Mouse (Mus musculus) hindbrain, embryonic 14.5 days (tissue): Measurements from ENCODE around the gene Astn2. TPM values are rescaled to one million over a fixed set of nuclear protein-coding genes. Genes with fewer than 3 reads are reported as not detected.
A peak's percentile ranks its signal among the peaks of the same experiment; 100 is the strongest.

ENCODE experiments used
- ATAC-seq: fragments of 200-750 bp; cut with Nextera tagmentation; 2 replicates; pipeline ENCODE4 v1.8.0; 2017; ENCODE audit warnings: moderate number of reproducible peaks, mild to moderate bottlenecking, moderate TSS enrichment, moderate library complexity; ENCODE audit not compliant: low FRiP score
- DNase-seq: peaks from one replicate; pipeline ENCODE4 v3.0.0-alpha.2; 2015; ENCODE audit warnings: low spot score
- H3K27ac ChIP-seq: fragments of 300-500 bp; sonication (generic); 2 replicates; pipeline ENCODE4 v1.5.1; 2014; ENCODE audit warnings: mild to moderate bottlenecking, moderate library complexity
- H3K27me3 ChIP-seq: fragments of 300-500 bp; sonication (generic); 2 replicates; pipeline ENCODE4 v1.6.1; 2014; ENCODE audit warnings: mild to moderate bottlenecking, low read length, mixed read lengths; ENCODE audit not compliant: control insufficient read depth, insufficient read depth
- H3K36me3 ChIP-seq: fragments of 300-500 bp; sonication (generic); replicated peaks from 2 replicates; pipeline ENCODE4 v1.6.1; 2014; ENCODE audit not compliant: control insufficient read depth, insufficient read depth
- H3K4me1 ChIP-seq: fragments of 300-500 bp; sonication (generic); replicated peaks from 2 replicates; pipeline ENCODE4 v1.6.1; 2014; ENCODE audit warnings: antibody characterized with exemption, low read length, mixed read lengths; ENCODE audit not compliant: control insufficient read depth, insufficient read depth
- H3K4me2 ChIP-seq: fragments of 300-500 bp; sonication (generic); replicated peaks from 2 replicates; pipeline ENCODE4 v1.6.1; 2014; ENCODE audit warnings: mild to moderate bottlenecking, moderate library complexity
- H3K4me3 ChIP-seq: fragments of 300-500 bp; sonication (generic); replicated peaks from 2 replicates; pipeline ENCODE4 v1.5.1; 2014; ENCODE audit warnings: mild to moderate bottlenecking, low read length
- H3K9ac ChIP-seq: fragments of 300-500 bp; sonication (generic); 2 replicates; pipeline ENCODE4 v1.6.1; 2014
- H3K9me3 ChIP-seq: fragments of 300-500 bp; sonication (generic); 2 replicates; pipeline ENCODE4 v1.6.1; 2016; ENCODE audit warnings: low read length; ENCODE audit not compliant: control insufficient read depth
- WGBS: fragments of 180-500 bp; shearing (Covaris S2); extraction: QIAGEN DNeasy Blood & Tissue Kit; methylation state at CpG from one replicate; pipeline ENCODE4 v1.1.7; 2014; 5-methylcytosine and 5-hydroxymethylcytosine counted together
- polyA plus RNA-seq: library from polyadenylated mRNA; unstranded; fragments of >200 nt; fragmentation: Nextera tagmentation; extraction: Ambion mirVana; gene quantifications from 2 replicates; pipeline ENCODE4 v1.2.1, GENCODE M21; 2014

The Astn2 gene
- polyA plus RNA-seq, 1 experiment from 2014 or later = 4.4 TPM

- Histone ChIP-seq H3K36me3 (no peaks in the 10 kb centered on the region), H3K4me1 (no peaks in the 10 kb centered on the region), H3K27me3 (no peaks in the 10 kb centered on the region), H3K9ac (no peak overlapping the region), H3K27ac (no peak overlapping the region), H3K4me3 (no peak overlapping the region), H3K4me2 (no peak overlapping the region), H3K9me3 (no peaks in the 10 kb centered on the region)
- ATAC-seq = no peak
- 91% methylated on average over 4 of the region's 4 CpGs for WGBS
- no peak for DNase-seq
Observed at GRCm38 (mm10) chr4:65383070-65383469, 1021.3 kb downstream of the Astn2 start.

DNA sequence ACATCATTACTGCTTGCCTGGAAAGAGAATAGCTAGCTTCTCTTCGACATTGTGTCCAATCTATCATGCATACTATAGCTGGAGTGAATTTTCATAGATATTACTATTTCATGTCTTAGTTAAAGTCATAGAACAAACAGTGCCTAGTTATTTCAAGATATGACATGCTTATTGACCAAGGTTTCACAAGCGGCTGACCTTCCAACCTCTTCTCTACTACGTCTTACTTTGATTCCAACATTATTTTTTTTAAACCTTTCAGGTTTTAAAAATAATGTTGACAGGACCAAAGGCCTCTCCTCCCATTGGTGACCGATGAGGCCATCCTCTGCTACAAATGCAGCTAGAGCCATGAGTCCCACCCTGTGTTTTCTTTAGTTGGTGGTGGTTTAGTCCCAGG lies 1025.0 kb downstream of the Astn2 start:
- no peak for DNase-seq
- H3K9ac ChIP-seq = no peak overlapping the region
- 95% methylated on average over 4 of the region's 4 CpGs for WGBS
- no peak overlapping the region for H3K4me3 ChIP-seq
- no peak for ATAC-seq
- H3K9me3 ChIP-seq = no peaks in the 10 kb centered on the region
- H3K4me2 ChIP-seq = no peak overlapping the region
- no peak overlapping the region for H3K27ac ChIP-seq
- no peaks in the 10 kb centered on the region for H3K36me3 ChIP-seq
- no peaks in the 10 kb centered on the region for H3K4me1 ChIP-seq
- H3K27me3 ChIP-seq = no peaks in the 10 kb centered on the region

DNA sequence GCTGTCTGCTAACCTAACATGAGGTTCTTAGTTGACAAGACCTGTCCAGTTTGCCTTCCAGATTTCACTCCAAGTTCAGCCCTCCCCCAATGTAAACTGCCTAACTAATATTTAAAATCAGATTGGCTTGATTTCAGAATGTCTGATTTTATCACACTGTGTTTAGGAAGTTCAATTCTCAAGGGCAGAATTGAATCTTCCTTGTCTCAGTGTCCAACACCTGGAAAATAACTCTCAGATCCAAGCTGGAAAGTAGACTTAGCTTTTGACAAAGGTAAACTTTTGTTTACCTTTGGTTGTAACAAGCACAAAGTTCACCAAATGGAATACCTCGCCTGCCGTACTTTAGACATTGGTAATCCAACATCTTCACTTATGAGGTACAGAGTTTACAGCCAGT lies 1027.8 kb downstream of the Astn2 start:
- H3K27me3 ChIP-seq = no peaks in the 10 kb centered on the region
- no peaks in the 10 kb centered on the region for H3K36me3 ChIP-seq
- H3K4me1 ChIP-seq = no peaks in the 10 kb centered on the region
- H3K4me3 ChIP-seq = no peak overlapping the region
- WGBS = 91% methylated on average over 2 of the region's 2 CpGs
- ATAC-seq (no peak), DNase-seq (no peak)
- H3K9ac ChIP-seq = no peak overlapping the region
- no peak overlapping the region for H3K27ac ChIP-seq
- H3K4me2 ChIP-seq = no peak overlapping the region
- H3K9me3 ChIP-seq = no peaks in the 10 kb centered on the region

- H3K36me3 ChIP-seq = no peaks in the 10 kb centered on the region
- H3K9ac ChIP-seq = no peak overlapping the region
- no peaks in the 10 kb centered on the region for H3K9me3 ChIP-seq
- H3K27me3 ChIP-seq = no peaks in the 10 kb centered on the region
- H3K4me2 ChIP-seq = no peak overlapping the region
- DNase-seq (no peak), ATAC-seq (no peak)
- H3K4me3 ChIP-seq = no peak overlapping the region
- no peak overlapping the region for H3K27ac ChIP-seq
- 69% methylated on average over 1 of the region's 1 CpGs for WGBS
- no peaks in the 10 kb centered on the region for H3K4me1 ChIP-seq
Observed at GRCm38 (mm10) chr4:65373841-65374240, 1030.6 kb downstream of the Astn2 start.

DNA sequence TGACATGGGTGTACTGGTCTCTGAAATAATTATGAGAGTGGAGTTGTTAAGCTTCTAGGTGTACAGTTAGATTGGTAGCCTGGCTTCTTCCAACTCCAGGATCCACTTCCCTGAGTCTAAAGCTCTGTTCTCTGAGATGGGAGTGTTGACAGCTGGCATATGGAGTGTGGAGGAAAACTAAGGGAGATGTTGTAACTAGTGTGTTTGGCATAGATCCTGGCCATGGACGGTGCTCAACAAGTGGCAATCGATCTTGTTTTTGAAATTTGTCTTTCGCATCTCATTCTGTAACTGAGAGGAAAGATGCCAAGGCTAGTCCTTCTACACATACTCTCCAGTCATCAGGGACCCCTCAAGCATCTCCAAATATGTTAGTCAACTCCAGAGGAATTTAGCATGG lies 1031.7 kb downstream of the Astn2 start:
- Histone ChIP-seq H3K27ac (no peak overlapping the region), H3K4me2 (no peak overlapping the region), H3K9me3 (no peaks in the 10 kb centered on the region), H3K9ac (no peak overlapping the region), H3K4me3 (no peak overlapping the region), H3K27me3 (no peaks in the 10 kb centered on the region), H3K36me3 (no peaks in the 10 kb centered on the region), H3K4me1 (no peaks in the 10 kb centered on the region)
- 94% methylated on average over 3 of the region's 3 CpGs for WGBS
- ATAC-seq (no peak), DNase-seq (no peak)

DNA sequence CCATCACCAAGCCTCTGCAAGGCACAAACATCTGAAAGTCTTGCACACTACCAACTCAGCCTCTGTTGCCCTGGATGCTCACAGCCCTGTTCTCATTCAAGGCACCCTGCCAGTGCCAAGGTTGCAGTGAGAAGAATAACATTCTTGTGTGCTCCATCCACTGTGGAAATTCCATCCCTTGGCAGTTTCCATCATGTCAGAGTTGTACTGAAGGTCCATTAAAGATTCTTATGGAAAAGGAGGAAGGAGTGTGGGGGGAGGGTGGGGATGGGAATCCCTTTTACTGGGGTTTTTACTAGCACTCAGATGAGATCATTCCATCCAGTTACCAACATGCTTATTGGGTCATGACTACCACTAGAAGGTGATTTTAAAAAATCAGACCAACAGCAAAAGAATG lies 1037.3 kb downstream of the Astn2 start:
- Histone ChIP-seq H3K9me3 (no peaks in the 10 kb centered on the region), H3K4me2 (no peak overlapping the region), H3K36me3 (no peaks in the 10 kb centered on the region), H3K9ac (no peak overlapping the region), H3K27ac (no peak overlapping the region), H3K4me3 (no peak overlapping the region), H3K27me3 (no peaks in the 10 kb centered on the region), H3K4me1 (0 out of 2 replicates have a peak, but pooled peaks cover 6% of the 10 kb centered on the region)
- DNase-seq (no peak), ATAC-seq (no peak)

DNA sequence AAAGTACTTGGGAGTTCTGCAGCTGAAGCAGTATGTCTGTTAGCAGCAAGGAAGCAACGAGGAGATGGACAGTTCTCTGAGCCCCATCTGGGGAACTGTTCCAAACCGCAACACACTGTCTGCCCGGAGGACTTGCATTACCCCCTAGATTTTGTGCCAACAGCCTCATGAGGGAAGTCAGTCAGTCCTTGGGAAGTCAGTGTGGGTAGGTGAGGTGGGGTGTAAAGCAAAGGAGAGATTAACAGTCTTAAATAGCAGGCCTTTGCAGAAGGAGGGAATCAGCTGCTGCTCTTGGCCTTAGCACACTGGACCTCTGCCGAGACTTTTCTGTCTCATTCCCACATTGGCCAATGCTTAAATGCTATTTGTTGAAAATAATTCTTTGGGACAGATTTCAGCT lies 1049.8 kb downstream of the Astn2 start:
- no peaks in the 10 kb centered on the region for H3K9me3 ChIP-seq
- DNase-seq = no peak
- H3K36me3 ChIP-seq = no peaks in the 10 kb centered on the region
- no peak overlapping the region for H3K4me2 ChIP-seq
- no peak overlapping the region for H3K4me3 ChIP-seq
- H3K4me1 ChIP-seq = no peaks in the 10 kb centered on the region
- WGBS = 72% methylated on average over 4 of the region's 4 CpGs
- no peaks in the 10 kb centered on the region for H3K27me3 ChIP-seq
- no peak overlapping the region for H3K27ac ChIP-seq
- no peak for ATAC-seq
- no peak overlapping the region for H3K9ac ChIP-seq

DNA sequence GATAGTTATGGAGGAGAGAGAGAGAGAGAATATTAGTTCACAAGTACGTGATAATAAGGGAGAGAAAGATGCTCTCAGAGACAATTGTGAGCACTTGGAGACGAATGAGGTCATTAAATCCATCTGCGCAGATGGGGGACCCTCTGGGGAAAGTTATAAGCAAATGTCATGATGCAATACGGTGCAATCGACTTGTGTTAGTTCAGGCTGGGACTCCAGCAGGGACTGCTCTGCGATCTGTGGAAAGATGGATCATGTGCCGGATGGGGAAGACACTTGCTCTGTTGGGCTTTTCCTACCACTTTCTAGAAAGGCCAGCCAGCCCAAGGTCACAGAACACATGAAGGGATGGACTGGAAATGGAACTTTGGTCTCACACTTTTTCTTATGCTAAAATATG lies 1053.9 kb downstream of the Astn2 start:
- H3K27ac ChIP-seq = no peak overlapping the region
- H3K4me1 ChIP-seq = no peaks in the 10 kb centered on the region
- 0 out of 2 replicates have a peak, but pooled peaks have one; percentile 64 for ATAC-seq
- 60% methylated on average over 7 of the region's 7 CpGs for WGBS
- no peak overlapping the region for H3K4me2 ChIP-seq
- no peaks in the 10 kb centered on the region for H3K9me3 ChIP-seq
- DNase-seq = no peak
- H3K4me3 ChIP-seq = no peak overlapping the region
- no peak overlapping the region for H3K9ac ChIP-seq
- H3K27me3 ChIP-seq = no peaks in the 10 kb centered on the region
- H3K36me3 ChIP-seq = no peaks in the 10 kb centered on the region

GRCm38 (mm10) chr4:65341766-65342165 lies 1062.6 kb downstream of the Astn2 start:
- H3K9me3 ChIP-seq = no peaks in the 10 kb centered on the region
- DNase-seq (no peak), ATAC-seq (no peak)
- H3K36me3 ChIP-seq = no peaks in the 10 kb centered on the region
- H3K27ac ChIP-seq = no peak overlapping the region
- no peak overlapping the region for H3K4me2 ChIP-seq
- no peak overlapping the region for H3K9ac ChIP-seq
- no peaks in the 10 kb centered on the region for H3K27me3 ChIP-seq
- WGBS = 93% methylated on average over 3 of the region's 3 CpGs
- H3K4me1 ChIP-seq = no peaks in the 10 kb centered on the region
- no peak overlapping the region for H3K4me3 ChIP-seq

DNA sequence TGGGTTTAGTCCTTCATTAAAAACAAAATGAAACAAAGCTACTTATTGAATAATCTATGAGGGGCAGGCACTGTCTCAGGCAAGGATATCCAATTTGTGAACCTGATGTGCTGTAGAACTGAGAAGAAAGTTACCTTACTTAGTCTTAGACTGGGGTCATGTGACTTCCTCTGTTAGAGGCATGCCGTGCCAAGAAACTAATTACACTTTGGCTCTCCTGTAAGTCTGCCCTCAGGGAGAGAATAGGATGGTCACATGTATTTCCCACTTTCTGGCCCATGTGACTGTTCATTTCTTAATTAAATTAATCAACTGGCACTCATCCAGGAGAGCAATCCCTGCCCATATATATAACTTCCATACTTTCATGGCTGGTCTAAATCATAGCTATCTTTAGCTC lies 1070.7 kb downstream of the Astn2 start:
- ATAC-seq (no peak), DNase-seq (no peak)
- Histone ChIP-seq H3K9ac (no peak overlapping the region), H3K36me3 (no peaks in the 10 kb centered on the region), H3K9me3 (no peaks in the 10 kb centered on the region), H3K4me1 (no peaks in the 10 kb centered on the region), H3K27me3 (no peaks in the 10 kb centered on the region), H3K4me3 (no peak overlapping the region), H3K27ac (no peak overlapping the region), H3K4me2 (no peak overlapping the region)
- WGBS = 36% methylated on average over 1 of the region's 1 CpGs
